8 mouse cellular contexts compared by ENCODE assay signal in genomic region chr5:113226632-113227102, GRCm38 (mm10). TPM values are rescaled to one million over a fixed set of nuclear protein-coding genes. Genes with fewer than 3 reads are reported as not detected.
DNase-seq lines count a peak whose midpoint lies in the region; ATAC-seq and TF ChIP-seq lines count a peak whose summit lies in the region.

Gene Tmem211 (plus strand): TSS chr5:113226909.

- H3K36me3 ChIP-seq in hindbrain, embryonic 11.5 days (ENCODE audit: control insufficient read depth, insufficient read depth, low read length) = no peaks in the 10 kb centered on the region
- H3K36me3 ChIP-seq in lung, embryonic 15.5 days = no peaks in the 10 kb centered on the region

- 0 out of 2 replicates have a peak within 1 kb of the TSS, but pooled peaks have one; percentile 27 for H3K27ac ChIP-seq in hindbrain, embryonic 11.5 days (ENCODE audit: low read depth, low read length)
- H3K27ac ChIP-seq in lung, embryonic 15.5 days = peak within 1 kb of the TSS; percentile 40
- no peak within 1 kb of the TSS for H3K27ac ChIP-seq in olfactory bulb, adult 2 months (ENCODE audit: insufficient read depth, low read depth, low read length)

- CTCF ChIA-PET in Patski (lab: Charles Lee) = interaction anchor here (0.7 to 2.9 kb wide), 29 partner anchors 10 to 135 kb away, joined by 3 to 30 read pairs (median 5); no protein-coding TSS in a partner anchor

- no peak for TF ChIP-seq CTCF in Patski (IDR thresholded peaks at IDR 0.05)
- TF ChIP-seq CTCF in olfactory bulb, adult 2 months (IDR thresholded peaks at IDR 0.05; ENCODE audit: insufficient read depth, low read depth, low read length) = peak; percentile 96

- WGBS in hindbrain, embryonic 11.5 days = 1% methylated on average over 13 of the region's 13 CpGs
- WGBS in lung, embryonic 15.5 days = under 1% methylated on average over 13 of the region's 13 CpGs
- WGBS in olfactory bulb, adult 2 months = 2% methylated on average over 13 of the region's 13 CpGs

- peak; percentile 71 for DNase-seq in Patski (ENCODE audit: low read depth, low spot score)
- DNase-seq in cerebellum, adult 9-11 months = peak; percentile 66
- DNase-seq in frontal cortex, postnatal 14 days (ENCODE audit: low spot score in 2 of 2) = peak; percentile 59 to 78
- DNase-seq in hindbrain, embryonic 11.5 days (ENCODE audit: low spot score) = peak; percentile 95
- peak; percentile 71 for DNase-seq in layer of hippocampus, adult 9-11 months
- DNase-seq in thymus, postnatal 14 days = peak; percentile 56

- H3K4me1 ChIP-seq in hindbrain, embryonic 11.5 days (replicated peaks; ENCODE audit: control insufficient read depth, insufficient read depth, low read length) = peaks cover 4% of the 10 kb centered on the region; the same call in 1 of the 2 replicates
- peaks cover 18% of the 10 kb centered on the region for H3K4me1 ChIP-seq in lung, embryonic 15.5 days
- peaks cover 11% of the 10 kb centered on the region for H3K4me1 ChIP-seq in olfactory bulb, adult 2 months (ENCODE audit: control insufficient read depth, insufficient read depth, low read length)

- H3K9ac ChIP-seq in hindbrain, embryonic 11.5 days (ENCODE audit: low read depth, low read length) = no peak within 1 kb of the TSS
- peak within 1 kb of the TSS; percentile 5; the same call in 1 of the 2 replicates for H3K9ac ChIP-seq in lung, embryonic 15.5 days

- no peaks in the 10 kb centered on the region for H3K9me3 ChIP-seq in hindbrain, embryonic 11.5 days (ENCODE audit: control insufficient read depth, low read length)
- no peaks in the 10 kb centered on the region for H3K9me3 ChIP-seq in lung, embryonic 15.5 days

- in situ Hi-C loops in Patski (cut with MboI; ENCODE audit: low pct_unique_long_range_greater_than_20kb) = loop anchor here (5.0 to 25.0 kb wide), 3 partner anchors 129 to 789 kb away; partner anchors contain the start of gene Gm6588

- no peaks in the 10 kb centered on the region for H3K27me3 ChIP-seq in Patski
- H3K27me3 ChIP-seq in hindbrain, embryonic 11.5 days (ENCODE audit: control insufficient read depth, insufficient read depth, low read length) = no peaks in the 10 kb centered on the region
- H3K27me3 ChIP-seq in lung, embryonic 15.5 days = no peaks in the 10 kb centered on the region

- no peak for TF ChIP-seq POLR2A in olfactory bulb, adult 2 months (IDR thresholded peaks at IDR 0.05; ENCODE audit: insufficient read depth, low read depth, low read length)

- 0 out of 2 replicates have a peak within 1 kb of the TSS, but pooled peaks have one; percentile 8 for H3K4me3 ChIP-seq in hindbrain, embryonic 11.5 days (ENCODE audit: low read depth, low read length)
- peak within 1 kb of the TSS; percentile 8; the same call in 1 of the 2 replicates for H3K4me3 ChIP-seq in lung, embryonic 15.5 days
- H3K4me3 ChIP-seq in olfactory bulb, adult 2 months (ENCODE audit: insufficient read depth, low read depth, low read length) = peak within 1 kb of the TSS; percentile 15; the same call in 1 of the 2 replicates

- peak within 1 kb of the TSS; percentile 12 for H3K4me2 ChIP-seq in hindbrain, embryonic 11.5 days (replicated peaks; ENCODE audit: low read depth, low read length)
- peak within 1 kb of the TSS; percentile 52 for H3K4me2 ChIP-seq in lung, embryonic 15.5 days

- POLR2A ChIA-PET in Patski (lab: Charles Lee) = interaction anchor here (1.5 to 1.6 kb wide), 2 partner anchors 46 to 127 kb away, joined by 4 read pairs; no protein-coding TSS in a partner anchor

- ATAC-seq in Patski = peak; percentile 94
- ATAC-seq in hindbrain, embryonic 11.5 days (ENCODE audit: low FRiP score) = peak; percentile 73
- ATAC-seq in lung, embryonic 15.5 days (ENCODE audit: borderline replicate concordance, extremely low read depth, low FRiP score, low TSS enrichment) = peak; percentile 71

RNA-seq across cellular contexts. Expression of gene Tmem211, which starts in this region (rescaled TPM):
- not detected for polyA plus RNA-seq in Patski (2021)
- polyA plus RNA-seq in hindbrain, embryonic 11.5 days (2014; fragmentation: Nextera tagmentation; extraction: Ambion mirVana) = 0.08 TPM in 1 of 2 replicates, not detected in the other
- not detected in 2 replicates for polyA plus RNA-seq in lung, embryonic 15.5 days (2015; fragmentation: Nextera tagmentation; extraction: Ambion mirVana)
- polyA plus RNA-seq in olfactory bulb, adult 2 months (2012; ENCODE audit: insufficient read depth, insufficient read length, low replicate concordance, missing spikeins) = not detected in 2 replicates

Comparison
In these comparisons a context has a peak if more than half of its experiments do, and no peak if none do; other contexts are left out.
1. Peak in DNase-seq and ATAC-seq in Patski; RNA of the gene not detected or under 1 TPM.
2. Peak in DNase-seq, ATAC-seq, H3K4me3 ChIP-seq, H3K27ac ChIP-seq and H3K4me2 ChIP-seq in hindbrain, embryonic 11.5 days; RNA of the gene not detected or under 1 TPM.
3. Peak in ATAC-seq, H3K4me3 ChIP-seq, H3K27ac ChIP-seq, H3K9ac ChIP-seq and H3K4me2 ChIP-seq in lung, embryonic 15.5 days; RNA of the gene not detected or under 1 TPM.